Mouse (Mus musculus) E14TG2a.4 (cell line): ENCODE data around the gene Angel2.

ENCODE experiments used
- H3K27me3 ChIP-seq: 2 replicates; pipeline ENCODE4 v1.6.1; 2014; ENCODE audit warnings: low read length, control low read depth; ENCODE audit not compliant: insufficient read depth
- H3K36me3 ChIP-seq: 2 replicates; pipeline ENCODE4 v1.6.1; 2014; ENCODE audit warnings: low read length, control low read depth; ENCODE audit not compliant: insufficient read depth
- H3K4me1 ChIP-seq: replicated peaks from 2 replicates; pipeline ENCODE4 v1.6.1; 2014; ENCODE audit warnings: low read depth, low read length, control low read depth
- H3K4me3 ChIP-seq: replicated peaks from 2 replicates; pipeline ENCODE4 v1.5.1; 2014; ENCODE audit warnings: mild to moderate bottlenecking, low read length
- H3K9me3 ChIP-seq: 2 replicates; pipeline ENCODE4 v1.6.1; 2014; ENCODE audit warnings: low read length, control low read depth
- CTCF ChIP-seq: conservative IDR thresholded peaks from 2 replicates; pipeline ENCODE4 v1.5.1; 2014; ENCODE audit warnings: low read length
- NANOG ChIP-seq: IDR thresholded peaks from 2 replicates; pipeline ENCODE4 v1.6.1; 2014; ENCODE audit warnings: borderline replicate concordance, low read length, mixed read lengths
- POU5F1 ChIP-seq: IDR thresholded peaks from 2 replicates; pipeline ENCODE4 v1.6.1; 2014; ENCODE audit warnings: low read length, borderline replicate concordance

The Angel2 gene

DNA sequence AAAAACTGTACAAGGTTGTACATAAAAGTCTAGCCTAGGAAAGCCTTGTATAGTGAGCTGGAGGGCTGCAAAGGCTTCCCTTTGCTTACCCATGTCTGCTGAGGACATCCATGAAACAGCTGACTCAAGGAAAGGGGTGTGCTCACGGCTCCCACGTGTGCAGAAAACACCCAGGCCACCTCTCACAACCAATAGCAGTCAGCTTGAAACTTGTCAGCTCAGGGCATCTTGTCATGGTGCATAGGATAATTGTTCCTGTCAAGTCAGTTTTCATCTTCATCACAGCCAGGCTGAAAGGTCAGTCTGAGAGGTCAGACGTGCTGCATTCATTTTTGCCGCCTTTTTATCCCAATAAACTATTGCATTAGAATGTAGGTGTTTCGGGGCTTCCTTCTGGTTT lies 23.1 kb downstream of the Angel2 start:
- Histone ChIP-seq H3K4me1 (peaks cover 21% of the 10 kb centered on the region), H3K9me3 (no peaks in the 10 kb centered on the region), H3K4me3 (no peak overlapping the region), H3K36me3 (peaks cover 38% of the 10 kb centered on the region), H3K27me3 (no peaks in the 10 kb centered on the region)
- no peak for TF ChIP-seq CTCF
- TF ChIP-seq NANOG = no peak
- no peak for TF ChIP-seq POU5F1

DNA sequence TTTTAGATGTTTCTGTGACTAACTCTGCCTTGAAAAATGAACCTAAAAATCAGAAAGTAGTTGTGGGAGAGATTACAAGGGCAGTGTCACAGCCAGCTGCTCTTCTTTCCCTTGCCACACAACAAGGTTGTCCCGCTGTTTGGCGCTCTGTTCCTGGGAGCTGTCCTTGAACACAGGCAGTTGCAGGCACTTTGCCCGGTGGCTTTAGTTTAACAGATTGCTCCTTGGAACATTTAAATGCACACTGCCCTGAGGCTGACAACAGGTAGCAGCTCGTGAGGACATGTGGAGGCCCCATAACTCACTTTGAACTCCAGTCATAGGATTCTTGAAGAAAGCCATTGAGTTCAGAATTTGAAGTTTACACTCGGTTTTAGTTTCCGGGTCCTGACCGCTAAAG lies 23.5 kb downstream of the Angel2 start:
- TF ChIP-seq POU5F1 = no peak
- TF ChIP-seq CTCF = no peak
- TF ChIP-seq NANOG = no peak
- Histone ChIP-seq H3K36me3 (peaks cover 33% of the 10 kb centered on the region), H3K9me3 (no peaks in the 10 kb centered on the region), H3K4me3 (peak overlapping the region; percentile 61), H3K27me3 (no peaks in the 10 kb centered on the region), H3K4me1 (peaks cover 21% of the 10 kb centered on the region)

DNA sequence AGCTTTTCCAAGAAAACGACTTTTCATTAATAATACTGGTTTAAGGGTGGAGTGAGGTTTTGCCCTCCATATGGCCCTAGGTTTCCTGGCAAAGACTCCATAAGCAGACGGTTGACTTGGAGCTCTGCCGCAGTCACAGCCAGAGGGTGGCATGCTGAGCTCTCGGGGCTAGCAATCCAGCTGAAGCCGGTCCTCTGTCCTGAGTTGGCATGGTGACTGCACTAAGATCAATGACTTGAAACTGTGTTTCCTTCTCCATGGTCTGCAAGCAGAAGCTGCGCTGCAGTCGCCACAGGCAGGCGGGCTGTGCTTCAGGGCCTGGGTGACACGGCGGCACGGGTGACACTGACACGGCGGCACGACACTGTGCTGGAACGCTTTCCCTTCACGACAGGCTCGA lies 23.9 kb downstream of the Angel2 start:
- Histone ChIP-seq H3K4me3 (peak overlapping the region; percentile 61), H3K36me3 (peaks cover 29% of the 10 kb centered on the region), H3K4me1 (peaks cover 21% of the 10 kb centered on the region), H3K9me3 (no peaks in the 10 kb centered on the region), H3K27me3 (no peaks in the 10 kb centered on the region)
- TF ChIP-seq POU5F1 (no peak), CTCF (no peak), NANOG (no peak)

DNA sequence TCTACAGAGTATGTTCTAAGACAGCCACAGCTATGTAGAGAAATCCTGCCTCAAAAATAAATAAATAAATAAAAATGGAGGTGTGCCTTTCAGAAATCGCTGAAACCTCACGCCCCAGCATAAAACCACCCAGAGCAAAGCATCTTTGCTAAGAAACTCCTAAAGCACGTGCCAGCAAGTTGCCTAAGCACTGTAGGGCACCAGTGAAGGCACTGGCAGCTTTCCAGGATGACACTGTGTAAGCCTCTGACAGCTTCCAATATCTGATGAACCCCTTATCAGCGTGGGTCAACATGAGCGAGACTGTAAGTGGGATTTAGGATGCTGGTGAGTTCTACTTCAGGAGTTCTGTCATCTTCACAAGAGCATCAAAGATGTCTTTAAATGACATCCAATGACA lies 26.1 kb downstream of the Angel2 start:
- Histone ChIP-seq H3K4me3 (no peak overlapping the region), H3K36me3 (peaks cover 11% of the 10 kb centered on the region), H3K4me1 (peaks cover 19% of the 10 kb centered on the region), H3K27me3 (0 out of 2 replicates have a peak, but pooled peaks cover 2% of the 10 kb centered on the region), H3K9me3 (no peaks in the 10 kb centered on the region)
- TF ChIP-seq NANOG = no peak
- no peak for TF ChIP-seq POU5F1
- TF ChIP-seq CTCF = no peak

DNA sequence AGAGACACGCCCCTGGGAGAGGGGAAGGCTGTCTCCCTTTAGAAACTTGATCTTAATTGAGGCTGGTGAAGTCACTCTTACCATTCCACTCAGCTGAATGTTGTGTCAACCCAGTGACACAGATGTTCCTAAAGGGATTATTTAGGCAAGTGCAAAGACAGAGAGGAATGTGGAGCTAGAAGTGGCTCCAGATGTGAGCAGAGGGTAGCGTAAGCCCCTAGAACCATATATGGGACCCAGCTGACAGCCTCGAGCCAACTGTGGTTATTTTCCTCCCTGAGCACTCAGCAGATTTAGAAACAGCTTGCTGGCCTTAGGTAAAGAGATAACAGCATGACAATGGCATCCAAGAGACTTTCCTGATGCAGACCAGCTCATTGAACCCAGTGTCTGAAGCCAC lies 28.1 kb downstream of the Angel2 start:
- Histone ChIP-seq H3K36me3 (peaks cover 6% of the 10 kb centered on the region; the same call in 1 of the 2 replicates), H3K9me3 (no peaks in the 10 kb centered on the region), H3K27me3 (0 out of 2 replicates have a peak, but pooled peaks cover 2% of the 10 kb centered on the region), H3K4me1 (peaks cover 19% of the 10 kb centered on the region), H3K4me3 (no peak overlapping the region)
- TF ChIP-seq POU5F1 = no peak
- TF ChIP-seq NANOG = no peak
- TF ChIP-seq CTCF = no peak

DNA sequence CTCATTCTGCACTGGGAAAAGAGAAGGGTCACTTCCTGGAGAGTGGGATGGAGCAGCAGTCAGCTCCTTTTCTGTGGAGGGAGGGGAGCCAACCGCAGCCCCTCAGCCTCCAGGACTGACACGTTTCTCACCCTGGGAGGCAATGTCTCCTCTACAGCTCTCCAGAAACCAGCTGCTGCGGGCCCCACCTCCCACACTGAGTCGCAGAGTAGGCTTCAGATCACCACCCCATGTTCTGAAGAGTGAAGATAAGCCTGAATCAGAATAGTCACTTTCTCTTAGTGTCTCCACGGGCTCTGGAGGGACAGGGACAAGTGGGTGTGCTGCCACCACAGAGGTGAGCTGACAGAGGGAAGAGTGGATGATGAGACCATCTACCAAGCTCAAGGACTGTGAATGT lies 33.9 kb downstream of the Angel2 start:
- no peaks in the 10 kb centered on the region for H3K4me1 ChIP-seq
- H3K4me3 ChIP-seq = no peak overlapping the region
- TF ChIP-seq NANOG (no peak), POU5F1 (no peak), CTCF (no peak)
- no peaks in the 10 kb centered on the region for H3K9me3 ChIP-seq
- H3K36me3 ChIP-seq = peaks cover 7% of the 10 kb centered on the region; the same call in 1 of the 2 replicates
- H3K27me3 ChIP-seq = 0 out of 2 replicates have a peak, but pooled peaks cover 2% of the 10 kb centered on the region

DNA sequence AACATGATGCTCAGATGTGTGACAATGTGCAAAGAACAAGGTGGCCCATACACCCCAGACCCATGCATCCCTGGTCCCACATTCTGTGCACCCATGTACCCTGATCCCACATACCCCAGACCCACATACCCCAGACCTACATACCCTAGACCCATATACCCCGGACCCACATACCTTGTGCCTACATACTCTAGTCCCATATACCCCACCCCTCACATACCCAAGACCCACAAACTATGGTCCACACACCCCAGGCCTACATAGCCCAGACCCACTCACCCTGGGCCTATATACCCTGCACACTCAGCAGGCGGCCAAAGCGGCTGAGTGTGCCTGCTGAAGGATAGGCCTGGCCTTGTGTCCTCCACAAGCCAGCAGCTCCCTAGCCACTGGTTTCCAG lies 37.8 kb downstream of the Angel2 start:
- H3K9me3 ChIP-seq = no peaks in the 10 kb centered on the region
- 0 out of 2 replicates have a peak, but pooled peaks cover 2% of the 10 kb centered on the region for H3K27me3 ChIP-seq
- no peaks in the 10 kb centered on the region for H3K4me1 ChIP-seq
- peaks cover 3% of the 10 kb centered on the region; the same call in 1 of the 2 replicates for H3K36me3 ChIP-seq
- TF ChIP-seq NANOG = no peak
- no peak for TF ChIP-seq POU5F1
- no peak for TF ChIP-seq CTCF
- no peak overlapping the region for H3K4me3 ChIP-seq

DNA sequence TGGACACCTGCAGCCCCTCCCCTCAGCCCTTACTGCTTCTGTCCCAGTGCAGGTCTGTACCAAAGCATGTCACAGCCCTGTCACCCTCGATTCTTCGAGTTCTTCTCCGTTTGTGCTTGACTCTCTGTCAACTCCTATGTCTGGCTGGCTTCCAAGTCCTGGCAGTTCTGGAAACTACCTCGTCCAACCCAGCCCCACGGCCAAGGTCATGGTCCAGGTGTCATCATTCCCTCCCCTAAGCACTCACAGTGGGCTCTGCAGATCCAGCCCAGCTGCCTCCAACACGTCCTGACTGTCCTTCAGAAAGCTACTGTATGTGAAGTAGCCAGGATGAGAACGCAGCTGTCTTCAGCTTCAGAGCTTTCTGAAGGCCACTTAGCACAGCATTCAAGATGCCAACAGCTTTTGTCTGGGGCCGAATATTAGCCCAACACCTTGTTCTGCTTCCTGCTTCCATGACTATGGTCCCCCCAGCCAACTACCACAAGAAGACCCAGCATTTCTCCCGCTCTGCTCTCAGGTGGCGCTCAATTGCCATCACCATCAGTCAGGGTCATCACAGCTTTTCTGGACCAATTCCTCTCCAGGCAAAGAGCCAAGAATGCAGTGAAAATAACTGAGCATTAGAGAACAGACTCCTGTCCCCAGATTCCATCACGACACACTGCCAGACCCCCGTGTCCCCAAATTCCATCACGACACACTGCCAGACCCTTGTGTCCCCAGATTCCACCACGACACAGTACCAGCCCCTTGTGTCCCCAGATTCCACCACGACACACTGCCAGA lies 40.3 kb downstream of the Angel2 start:
- Histone ChIP-seq H3K4me1 (no peaks in the 10 kb centered on the region), H3K36me3 (no peaks in the 10 kb centered on the region), H3K4me3 (no peak overlapping the region), H3K9me3 (no peaks in the 10 kb centered on the region), H3K27me3 (peaks cover 9% of the 10 kb centered on the region; the same call in 1 of the 2 replicates)
- TF ChIP-seq NANOG = no peak
- TF ChIP-seq CTCF = no peak
- no peak for TF ChIP-seq POU5F1
